ENCODE assay signal across 8 mouse cellular contexts in the genomic region with DNA sequence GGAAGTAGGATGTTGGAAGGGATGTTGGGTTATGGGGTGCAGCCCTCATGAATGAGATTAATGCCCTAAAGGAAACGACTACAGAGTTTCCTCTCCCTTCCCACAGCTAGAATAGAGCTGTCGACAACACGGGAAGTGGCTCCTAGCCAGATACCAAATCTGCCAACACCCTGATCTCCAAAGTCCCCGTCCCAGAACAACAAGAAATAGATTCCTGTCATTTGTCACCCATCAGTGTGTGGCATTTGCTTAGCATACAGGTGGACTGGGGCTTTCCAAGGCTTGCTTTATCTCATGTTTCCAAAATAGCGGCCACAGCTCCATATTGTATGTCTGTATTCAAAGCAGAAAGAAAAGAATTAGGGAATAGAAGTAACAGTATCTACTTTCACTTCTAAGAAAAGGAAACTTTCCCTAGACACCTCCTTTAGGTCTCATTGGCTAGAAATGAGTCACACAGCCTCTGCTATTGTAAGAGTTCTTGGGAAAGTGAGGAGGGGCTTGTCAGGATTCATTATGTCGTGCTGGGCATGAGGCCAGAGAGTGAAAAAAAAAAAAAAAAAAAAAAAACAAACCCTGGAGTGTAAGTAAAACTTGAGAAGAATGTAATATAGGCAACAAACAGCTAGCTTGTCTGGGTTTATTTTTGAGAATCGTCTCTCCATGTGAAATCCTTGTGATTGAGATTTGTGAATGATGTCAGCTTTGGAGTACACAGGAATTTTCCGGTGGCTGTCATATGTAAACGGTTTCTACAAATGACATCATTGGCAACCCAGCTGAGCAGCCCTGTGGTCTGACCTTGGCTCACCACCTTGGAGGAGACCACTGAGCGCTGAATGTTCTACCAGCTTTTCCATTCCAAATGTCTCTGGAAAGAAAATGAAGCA.
A peak's percentile ranks its signal among the peaks of the same experiment; 100 is the strongest.
DNase-seq lines count a peak whose midpoint lies in the region; ATAC-seq and TF ChIP-seq lines count a peak whose summit lies in the region.

No protein-coding gene starts in this region.

- no peaks in the 10 kb centered on the region for H3K27me3 ChIP-seq in forebrain, embryonic 16.5 days (replicated peaks; ENCODE audit: control insufficient read depth, insufficient read depth, low read length)
- no peaks in the 10 kb centered on the region for H3K27me3 ChIP-seq in intestine, postnatal 0 days (replicated peaks; ENCODE audit: control insufficient read depth, insufficient read depth, low read length)

- DNase-seq in adrenal gland, postnatal 10 days, result peak; percentile 37
- DNase-seq in adrenal gland, adult 18-20 months (ENCODE audit: low spot score in 2 of 2), result no peak
- peak; percentile 68 to 72 for DNase-seq in lung, postnatal 4 days
- DNase-seq in left cerebral cortex, postnatal 10 days (ENCODE audit: extremely low spot score in 1 of 2, low spot score in 2 of 2), result no peak
- DNase-seq in cerebellum, postnatal 4 days (ENCODE audit: low spot score in 2 of 2), result no peak
- no peak for DNase-seq in testis, postnatal 14 days (ENCODE audit: low spot score)

- peaks cover 3% of the 10 kb centered on the region for H3K9me3 ChIP-seq in forebrain, embryonic 16.5 days (ENCODE audit: control insufficient read depth, low read length)
- H3K9me3 ChIP-seq in intestine, postnatal 0 days (ENCODE audit: control insufficient read depth), result no peaks in the 10 kb centered on the region

- no peak overlapping the region for H3K9ac ChIP-seq in forebrain, embryonic 16.5 days (replicated peaks; ENCODE audit: low read depth, low read length)
- no peak overlapping the region for H3K9ac ChIP-seq in intestine, postnatal 0 days (ENCODE audit: low read depth, low read length)

- no peak for TF ChIP-seq CTCF in intestine, postnatal 0 days (IDR thresholded peaks at IDR 0.05; ENCODE audit: low read depth)

- no peak overlapping the region for H3K4me2 ChIP-seq in forebrain, embryonic 16.5 days (ENCODE audit: low read length)
- no peak overlapping the region for H3K4me2 ChIP-seq in intestine, postnatal 0 days (replicated peaks; ENCODE audit: low read depth)

- H3K4me1 ChIP-seq in forebrain, embryonic 16.5 days (replicated peaks; ENCODE audit: control insufficient read depth, insufficient read depth, low read length), result peaks cover 10% of the 10 kb centered on the region
- no peaks in the 10 kb centered on the region for H3K4me1 ChIP-seq in intestine, postnatal 0 days (replicated peaks; ENCODE audit: control insufficient read depth, insufficient read depth, low read length)

- H3K27ac ChIP-seq in forebrain, embryonic 16.5 days (ENCODE audit: low read length), result peak overlapping the region; percentile 48
- peak overlapping the region; percentile 23; the same call in 1 of the 2 replicates for H3K27ac ChIP-seq in intestine, postnatal 0 days (ENCODE audit: low read depth, low read length)

- WGBS in forebrain, embryonic 16.5 days, result 8% methylated on average over 10 of the region's 10 CpGs
- WGBS in intestine, postnatal 0 days, result 64% methylated on average over 10 of the region's 10 CpGs

- intact Hi-C loops in left cerebral cortex, postnatal 10 days (cut with DNase I), result no loop called here

- H3K4me3 ChIP-seq in forebrain, embryonic 16.5 days (replicated peaks; ENCODE audit: low read length), result no peak overlapping the region
- H3K4me3 ChIP-seq in intestine, postnatal 0 days (ENCODE audit: low read depth, low read length), result no peak overlapping the region

- no peaks in the 10 kb centered on the region for H3K36me3 ChIP-seq in forebrain, embryonic 16.5 days (ENCODE audit: control insufficient read depth, insufficient read depth)
- H3K36me3 ChIP-seq in intestine, postnatal 0 days (ENCODE audit: control insufficient read depth, insufficient read depth), result no peaks in the 10 kb centered on the region

- peak; percentile 86 for ATAC-seq in forebrain, embryonic 16.5 days
- ATAC-seq in intestine, postnatal 0 days, result no peak

Comparison
In these comparisons a context has a peak if more than half of its experiments do, and no peak if none do; other contexts are left out.
1. DNase-seq: peak in adrenal gland, postnatal 10 days (single experiment) and lung, postnatal 4 days (2 of 2); none in adrenal gland, adult 18-20 months (0 of 2), left cerebral cortex, postnatal 10 days (0 of 2), cerebellum, postnatal 4 days (0 of 2) and testis, postnatal 14 days (single experiment).